35 mouse cellular contexts compared by ENCODE assay signal in genomic region chr13:35598003-35598402, GRCm38 (mm10).
"Had no signal": no experiment of that assay in that cellular context is flagged by ENCODE, and none has a peak within 500 bp of the region (broad histone marks: within the 10 kb centered on the region; RNA-seq: fewer than 3 reads in every experiment).

No protein-coding gene starts in this region.

- H3K27ac ChIP-seq: heart, embryonic 10.5 days; heart, embryonic 13.5 days; heart, embryonic 15.5 days; hindbrain, embryonic 10.5 days; hindbrain, embryonic 12.5 days; hindbrain, embryonic 13.5 days; hindbrain, embryonic 14.5 days; hindbrain, embryonic 15.5 days; hindbrain, postnatal 0 days; intestine, embryonic 15.5 days; kidney, embryonic 15.5 days; kidney, postnatal 0 days; layer of hippocampus, adult 2 months had no signal

- H3K4me1 ChIP-seq: heart, embryonic 10.5 days; heart, embryonic 12.5 days; heart, embryonic 13.5 days; heart, embryonic 15.5 days; hindbrain, embryonic 10.5 days; hindbrain, embryonic 12.5 days; hindbrain, embryonic 13.5 days; hindbrain, embryonic 15.5 days; intestine, embryonic 15.5 days; kidney, embryonic 15.5 days had no signal

- H3K4me3 ChIP-seq: heart, embryonic 10.5 days; heart, embryonic 12.5 days; heart, embryonic 13.5 days; heart, embryonic 15.5 days; hindbrain, embryonic 10.5 days; hindbrain, embryonic 12.5 days; hindbrain, embryonic 13.5 days; hindbrain, embryonic 15.5 days; intestine, embryonic 15.5 days; kidney, embryonic 15.5 days; layer of hippocampus, adult 2 months had no signal

- H3K9me3 ChIP-seq: heart, embryonic 10.5 days; heart, embryonic 15.5 days; hindbrain, embryonic 10.5 days; hindbrain, embryonic 12.5 days; hindbrain, embryonic 13.5 days; hindbrain, embryonic 15.5 days; intestine, embryonic 15.5 days; kidney, embryonic 15.5 days had no signal

- H3K36me3 ChIP-seq: heart, embryonic 10.5 days; heart, embryonic 12.5 days; heart, embryonic 13.5 days; heart, embryonic 15.5 days; hindbrain, embryonic 10.5 days; hindbrain, embryonic 12.5 days; hindbrain, embryonic 13.5 days; hindbrain, embryonic 15.5 days; intestine, embryonic 15.5 days; kidney, embryonic 15.5 days had no signal

- H3K9ac ChIP-seq: heart, embryonic 12.5 days; heart, embryonic 13.5 days; heart, embryonic 15.5 days; hindbrain, embryonic 12.5 days; hindbrain, embryonic 13.5 days; hindbrain, embryonic 14.5 days; hindbrain, embryonic 15.5 days; intestine, embryonic 15.5 days; kidney, embryonic 15.5 days had no signal

- ATAC-seq: hindbrain, embryonic 16.5 days; hindbrain, postnatal 0 days; inflammation-experienced regulatory T-cells, adult 6 months; intestine, embryonic 15.5 days; intestine, embryonic 16.5 days; intestine, postnatal 0 days had no signal

- H3K4me2 ChIP-seq: heart, embryonic 11.5 days; heart, embryonic 12.5 days; heart, embryonic 13.5 days; heart, embryonic 15.5 days; hindbrain, embryonic 12.5 days; hindbrain, embryonic 13.5 days; hindbrain, embryonic 14.5 days; hindbrain, embryonic 15.5 days; intestine, embryonic 15.5 days; kidney, embryonic 15.5 days had no signal

- DNase-seq: heart, postnatal 10 days; heart, postnatal 14 days; heart, postnatal 36 days; heart, postnatal 4 days; kidney, adult 11 months; kidney, adult 18-20 months; kidney, adult 2 months; kidney, adult 8-10 months; kidney, adult 9 months; kidney, postnatal 10 days; kidney, postnatal 14 days; kidney, postnatal 25 days; kidney, postnatal 36 days; kidney, postnatal 4 days; layer of hippocampus, adult 9-11 months; layer of hippocampus, postnatal 36 days had no signal

- H3K27me3 ChIP-seq: heart, embryonic 12.5 days; heart, embryonic 13.5 days; heart, embryonic 15.5 days; hindbrain, embryonic 12.5 days; hindbrain, embryonic 13.5 days; hindbrain, embryonic 15.5 days; intestine, embryonic 15.5 days; kidney, embryonic 15.5 days had no signal
